Mouse (Mus musculus): ENCODE measurements around the gene Acaca.
A peak's percentile ranks its signal among the peaks of the same experiment; 100 is the strongest.

The Acaca gene

DNA sequence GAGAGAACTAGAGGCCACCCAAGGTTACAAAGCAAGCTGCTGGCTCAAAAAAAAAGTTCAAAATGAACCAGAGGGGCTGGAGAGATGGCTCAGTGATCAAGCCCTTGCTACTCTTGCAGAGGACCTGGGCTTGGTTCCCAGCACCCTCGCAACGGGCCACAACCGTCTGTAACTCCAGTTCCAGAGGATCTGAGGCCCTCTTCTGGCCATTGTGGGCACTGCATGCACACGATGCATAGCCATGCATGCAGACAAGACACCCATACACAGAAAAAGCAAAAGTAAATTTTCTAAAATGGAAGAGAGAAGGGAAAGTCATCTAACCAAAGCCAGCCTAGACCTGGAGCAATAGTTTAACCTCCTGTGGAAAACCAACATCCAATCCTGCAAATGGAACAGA, 277.3 kb downstream of the Acaca start:
- DNase-seq, result no peak

DNA sequence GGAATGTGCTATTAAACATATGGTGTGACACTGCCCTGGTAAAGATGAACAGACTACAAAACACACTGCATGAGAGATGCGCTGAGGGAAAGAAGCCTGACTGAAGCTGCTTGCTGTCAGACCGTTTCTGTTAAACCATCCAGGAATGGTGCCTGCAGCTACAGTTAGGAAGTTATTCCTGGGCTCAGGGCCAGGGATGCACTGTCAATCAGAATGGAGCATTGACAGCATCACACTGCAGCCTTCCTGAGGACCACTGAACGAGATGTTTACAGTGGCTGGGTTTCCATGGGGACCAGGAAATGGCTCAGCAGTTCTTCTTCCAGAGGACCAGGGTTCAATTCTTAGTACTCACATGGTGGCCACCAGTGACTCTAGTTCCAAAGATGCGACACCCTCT, 280.9 kb downstream of the Acaca start:
- DNase-seq, result no peak

DNA sequence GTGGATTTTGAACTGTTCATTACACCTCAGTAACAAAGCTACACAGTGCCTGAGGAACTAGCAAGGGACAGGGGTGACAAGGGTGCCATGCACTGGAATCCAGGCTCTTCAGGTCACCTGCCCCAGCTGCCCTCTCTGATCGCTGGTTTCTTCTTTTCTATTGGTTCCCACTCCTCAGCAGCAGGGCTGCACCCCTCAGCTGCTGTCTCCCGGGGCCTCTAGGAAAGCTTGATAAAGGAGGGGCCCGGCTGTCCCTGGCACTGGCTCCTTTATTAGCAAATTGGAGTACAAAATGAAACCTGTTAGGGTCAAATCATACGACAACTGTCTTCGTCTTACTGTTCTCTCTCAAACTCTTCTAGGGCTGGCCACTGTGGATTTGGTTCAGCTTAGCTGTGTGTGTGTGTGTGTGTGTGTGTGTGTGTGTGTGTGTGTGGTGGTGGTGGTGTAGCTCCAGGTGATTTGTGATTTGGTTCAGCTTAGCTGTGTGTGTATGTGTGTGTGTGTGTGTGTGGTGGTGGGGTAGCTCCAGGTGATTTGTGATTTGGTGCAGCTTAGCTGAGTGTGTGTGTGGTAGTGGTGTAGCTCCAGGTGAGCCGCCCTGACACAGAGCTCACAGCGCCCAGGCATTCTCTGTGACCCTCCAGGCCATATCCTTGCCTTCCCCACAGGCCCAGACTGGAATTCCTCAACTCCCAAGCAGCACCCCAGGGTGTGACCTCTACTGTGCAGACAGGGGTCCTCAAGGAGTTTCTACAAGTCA, 281.6 kb downstream of the Acaca start:
- DNase-seq, result no peak

DNA sequence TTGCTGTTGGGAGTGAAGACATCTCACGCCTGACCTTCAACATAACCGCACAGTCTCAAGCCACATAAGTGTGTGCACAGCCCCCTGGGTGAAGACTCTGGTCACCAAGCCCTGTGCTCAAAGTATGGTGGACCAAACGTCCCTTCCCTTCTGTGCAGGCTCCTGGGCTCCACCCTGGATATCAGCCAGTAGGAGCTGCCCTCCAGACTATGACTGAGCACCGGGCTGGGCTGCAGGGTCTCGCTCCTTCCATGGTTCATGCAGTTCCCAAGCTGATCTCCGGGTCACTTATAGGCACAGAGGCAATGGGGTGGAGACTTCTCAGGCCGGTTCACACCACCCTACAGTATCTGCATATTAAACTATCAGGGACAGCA, 282.2 kb downstream of the Acaca start:
- DNase-seq, result no peak

DNA sequence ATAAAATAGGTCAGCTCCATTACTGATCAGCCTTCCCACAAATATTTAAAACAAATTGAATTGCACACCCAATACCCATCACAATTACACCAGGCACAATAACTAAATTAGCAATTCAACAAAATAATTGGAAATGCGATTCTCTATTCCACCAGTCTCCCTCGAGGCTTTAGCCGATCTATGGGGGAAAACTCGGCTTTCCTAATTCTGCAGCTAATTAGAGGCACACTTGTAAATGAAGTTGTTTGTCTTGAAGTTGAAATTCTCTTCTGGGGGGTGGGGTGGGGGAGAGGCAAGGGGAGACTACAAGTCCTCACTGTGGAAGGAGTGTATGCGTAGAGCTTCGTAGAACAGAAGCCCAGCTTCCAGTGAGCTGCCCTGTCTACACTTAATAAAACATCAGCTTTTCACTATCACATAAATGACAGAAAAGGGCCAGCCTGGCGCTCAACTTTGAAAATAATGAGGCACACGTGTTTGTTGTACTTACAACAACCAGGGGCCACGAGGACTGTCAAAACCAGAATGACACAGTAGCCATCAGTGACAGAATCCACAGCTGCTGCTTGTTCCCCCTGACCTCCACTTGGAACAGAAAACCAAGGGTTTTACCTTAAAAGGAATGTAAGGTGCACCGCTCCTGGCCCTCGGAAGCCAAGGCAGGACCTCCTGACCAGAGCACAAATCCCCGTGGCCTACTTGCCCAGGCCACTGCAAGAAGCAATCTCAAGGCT, 282.9 kb downstream of the Acaca start:
- DNase-seq, result no peak

DNA sequence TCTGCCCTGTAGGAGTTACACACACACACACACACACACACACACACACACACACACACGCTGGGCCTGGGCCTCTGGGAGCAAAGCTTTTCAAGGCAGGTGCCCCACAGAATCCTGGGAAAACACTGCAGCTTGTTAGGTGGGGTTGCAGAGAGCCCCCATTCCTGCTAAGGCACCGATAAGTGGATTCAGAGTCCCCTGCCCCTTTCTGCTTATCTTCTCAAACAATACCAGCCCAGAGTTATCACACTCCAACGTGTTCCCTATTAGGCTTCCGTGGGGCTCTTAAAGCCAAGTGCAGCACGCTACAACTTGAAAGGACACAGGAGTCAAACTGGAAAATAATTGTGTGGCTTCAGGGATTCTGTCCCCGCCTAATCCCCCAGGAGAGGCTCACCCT, 283.6 kb downstream of the Acaca start:
- DNase-seq, result no peak

DNA sequence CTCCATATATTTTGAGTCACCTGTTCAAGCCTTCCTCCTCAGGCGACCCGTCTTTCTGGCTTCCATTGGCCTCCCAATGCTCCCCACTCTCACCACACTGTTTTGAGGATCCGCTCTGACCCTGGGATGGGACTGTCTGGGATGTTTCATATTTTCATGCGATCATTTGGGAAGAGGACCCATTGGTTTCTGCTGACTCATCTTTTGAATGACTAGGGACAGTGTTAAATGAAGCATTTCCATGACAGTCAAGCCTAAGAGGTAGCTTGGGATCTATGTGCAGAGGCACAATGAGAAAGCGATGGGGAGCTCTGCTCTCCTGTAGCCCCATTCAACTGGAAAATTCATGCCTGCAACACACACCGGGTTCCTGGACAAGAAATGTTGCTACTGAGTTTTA, 291.3 kb downstream of the Acaca start:
- DNase-seq, result no peak

DNA sequence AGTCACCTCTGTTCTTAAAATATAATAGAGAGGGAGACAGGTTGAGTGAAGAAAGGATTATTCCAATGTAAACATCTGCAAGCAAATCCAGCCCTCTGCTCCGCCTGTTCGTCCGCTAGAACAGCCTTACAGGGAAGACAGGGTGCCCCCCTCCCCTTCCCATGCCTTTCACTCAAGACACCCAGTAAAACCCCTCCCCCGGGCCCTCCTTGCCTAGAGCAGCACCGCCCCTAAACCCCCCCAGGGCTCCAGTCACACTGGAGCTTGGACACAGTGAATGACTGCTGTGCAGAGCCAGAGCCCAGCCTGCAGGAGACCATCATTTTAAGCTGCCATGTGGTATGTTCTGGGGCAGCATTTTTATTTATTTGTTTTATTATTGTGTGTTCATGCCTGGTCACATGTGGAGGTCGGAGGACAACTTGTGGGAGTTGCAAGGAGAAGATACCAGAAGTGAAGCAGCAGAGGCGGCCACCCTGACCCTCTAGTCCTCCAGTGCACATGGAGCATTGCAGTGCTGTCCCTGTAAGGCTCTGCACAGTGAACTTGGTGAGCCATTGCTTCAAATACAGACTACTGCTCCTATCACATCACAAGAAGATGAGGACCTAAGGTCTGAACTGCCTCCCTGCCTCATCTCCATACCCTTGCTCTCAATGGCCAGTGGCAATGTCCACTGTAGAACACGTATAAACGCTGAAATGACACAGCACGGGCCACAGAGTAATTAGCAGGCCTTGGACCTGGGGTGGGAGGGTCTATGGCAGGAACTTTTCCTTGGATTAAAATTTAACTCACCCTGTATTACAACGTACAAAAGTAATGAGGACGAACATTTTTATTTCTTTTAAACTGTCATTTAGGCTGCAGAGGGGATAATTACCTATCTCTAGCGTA, 296.5 kb downstream of the Acaca start:
- no peak for DNase-seq

DNA sequence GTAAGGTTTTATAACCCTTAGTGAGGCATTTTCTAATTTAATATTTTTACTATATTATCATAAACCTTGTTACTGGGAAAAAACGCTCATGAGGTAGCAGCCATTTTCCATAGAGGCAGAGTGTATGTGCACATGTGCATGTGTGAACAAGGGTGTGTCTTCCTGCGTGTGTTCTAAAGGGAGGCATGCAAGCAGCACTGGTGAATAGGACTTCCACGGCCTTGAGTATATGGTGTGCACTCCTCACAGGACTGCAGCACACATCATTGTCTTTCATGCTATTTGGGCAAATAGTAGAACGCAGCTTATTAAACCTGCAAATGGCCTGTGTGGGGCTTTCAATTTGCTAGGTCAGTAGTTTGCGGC, 297.1 kb downstream of the Acaca start:
- no peak for DNase-seq

DNA sequence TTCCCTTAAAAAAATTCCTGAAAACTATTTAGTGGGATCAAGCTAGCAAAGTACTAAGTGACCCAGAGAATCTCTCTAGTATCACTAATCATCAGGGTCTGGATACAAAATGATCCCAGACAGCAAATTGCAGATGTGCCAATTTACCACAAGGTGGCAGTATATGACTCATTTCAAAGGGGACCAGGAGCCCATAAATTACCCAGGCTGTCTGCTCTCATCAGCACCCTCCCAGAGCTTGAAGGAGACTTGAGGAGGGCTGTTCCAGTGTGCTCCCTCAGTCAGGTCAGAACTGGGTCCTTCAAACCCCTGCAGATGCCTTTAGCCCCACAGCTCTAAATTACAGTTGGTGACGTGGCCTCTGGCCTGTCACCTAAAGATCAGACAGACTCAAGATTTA, 300.1 kb downstream of the Acaca start:
- DNase-seq, result peak; percentile 16

DNA sequence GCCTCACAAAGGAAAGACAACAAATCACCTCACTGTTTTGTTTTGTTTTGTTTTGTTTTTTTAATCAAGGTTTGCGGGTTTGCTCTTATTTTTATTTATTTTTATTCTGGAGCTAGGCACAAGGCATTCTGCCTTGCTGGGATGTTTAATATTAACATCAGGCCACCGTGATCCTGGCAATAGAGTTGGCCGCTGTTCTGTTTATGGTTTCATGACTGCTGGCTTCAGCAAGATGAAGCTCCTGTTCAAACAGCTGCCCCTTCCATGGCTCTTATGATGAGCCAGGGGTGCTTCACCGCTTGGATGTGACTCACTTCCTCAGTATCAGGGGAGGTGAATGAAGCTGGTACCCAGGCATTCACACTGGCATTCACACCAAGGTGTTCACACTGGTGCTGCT, 300.9 kb downstream of the Acaca start:
- no peak for DNase-seq

DNA sequence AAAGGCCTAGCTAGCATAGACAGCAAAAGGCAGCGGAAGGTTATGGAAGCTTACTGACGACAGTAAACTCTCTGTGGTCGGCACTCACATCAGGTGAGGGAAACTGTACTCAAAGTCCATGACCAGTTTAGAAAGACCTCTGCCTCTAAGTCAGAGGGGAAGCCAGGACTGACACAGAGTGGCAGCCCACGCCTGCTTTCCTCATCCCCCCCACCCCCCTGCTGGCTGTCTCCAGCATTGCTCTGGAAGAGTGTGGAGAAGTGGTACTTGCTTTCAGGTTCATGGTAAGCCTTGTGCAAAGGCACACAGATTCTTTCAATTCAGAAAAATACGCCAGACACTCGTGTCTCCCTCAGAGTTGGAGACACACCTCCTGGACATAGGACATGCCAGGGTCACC, 305.4 kb downstream of the Acaca start:
- no peak for DNase-seq

DNA sequence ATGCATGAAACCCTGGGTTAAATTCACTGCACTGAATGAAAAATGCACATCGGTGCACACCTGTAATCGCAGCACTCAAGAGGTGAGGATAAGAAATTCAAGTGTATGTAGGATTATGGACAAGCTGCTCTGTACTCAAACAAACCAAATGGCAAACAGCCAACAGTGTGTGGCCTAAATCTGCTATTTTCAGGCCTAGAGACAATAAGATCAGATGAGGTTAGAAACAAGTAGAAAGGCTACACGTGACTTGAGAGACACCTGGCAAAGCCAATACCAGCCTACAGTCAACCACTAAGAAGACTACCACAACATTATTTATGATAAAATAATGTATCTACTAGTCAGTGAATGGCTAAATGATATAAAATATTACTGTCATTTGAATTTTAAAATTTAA, 310.9 kb downstream of the Acaca start:
- no peak for DNase-seq

DNA sequence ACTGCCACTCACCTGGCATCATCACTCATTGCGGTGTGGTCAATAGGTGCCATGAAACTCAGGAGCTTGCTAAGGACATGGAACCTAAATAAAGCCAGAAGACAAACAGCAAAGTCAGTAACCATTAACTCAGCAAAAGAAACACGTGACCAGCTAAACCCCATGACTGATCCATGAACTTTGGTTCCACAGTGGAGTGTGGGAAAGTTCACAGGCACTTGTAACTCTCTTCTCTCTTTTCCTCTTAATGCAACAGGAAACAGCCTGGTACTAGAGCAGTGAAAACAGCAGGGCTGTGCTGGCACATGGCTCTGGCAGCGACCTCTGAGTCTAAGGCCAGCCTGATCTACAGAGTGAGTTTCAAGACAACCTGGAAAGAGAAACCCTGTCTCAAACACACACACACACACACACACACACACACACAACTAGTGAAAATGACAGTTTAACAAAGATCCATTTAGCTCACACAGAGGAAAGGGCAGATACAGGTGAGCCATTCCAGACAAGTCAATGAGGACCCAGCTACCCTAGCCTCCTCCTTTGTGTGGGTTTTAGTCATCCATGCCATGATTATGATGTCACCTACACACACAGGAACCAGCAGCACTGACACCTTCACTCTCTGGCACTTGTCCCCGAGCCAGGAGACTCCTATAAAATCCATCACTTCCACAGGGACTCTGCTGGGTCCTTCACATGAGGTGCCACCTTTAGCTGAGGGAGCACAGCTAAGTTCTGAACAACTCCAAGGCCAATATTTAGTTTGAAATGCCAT, 313.3 kb downstream of the Acaca start:
- DNase-seq, result no peak

All from thymus, postnatal 25 days (tissue).